Mouse (Mus musculus): ENCODE results near the gene Zfand3. TPM values are rescaled to one million over a fixed set of nuclear protein-coding genes. Genes with fewer than 3 reads are reported as not detected.

The Zfand3 gene
- polyA plus RNA-seq, 1 experiment from 2014 or later, result 64.4 TPM

- no peak for ATAC-seq (ENCODE audit: insufficient number of reproducible peaks, low FRiP score)
- Histone ChIP-seq H3K9ac (no peak overlapping the region), H3K4me1 (replicated peaks) (peaks cover 21% of the 10 kb centered on the region), H3K27ac (ENCODE audit: poor library complexity, severe bottlenecking) (no peak overlapping the region), H3K4me2 (no peak overlapping the region), H3K36me3 (peaks cover 11% of the 10 kb centered on the region), H3K4me3 (no peak overlapping the region), H3K27me3 (replicated peaks) (no peaks in the 10 kb centered on the region), H3K9me3 (replicated peaks) (no peaks in the 10 kb centered on the region)
- WGBS, result 72% methylated on average over 4 of the region's 4 CpGs
Observed at GRCm38 (mm10) chr17:30177435-30177834, 172.9 kb downstream of the Zfand3 start.

- H3K27ac ChIP-seq (ENCODE audit: poor library complexity, severe bottlenecking), result no peak overlapping the region
- peaks cover 11% of the 10 kb centered on the region for H3K36me3 ChIP-seq
- no peak overlapping the region for H3K4me2 ChIP-seq
- WGBS, result 80% methylated on average over 1 of the region's 1 CpGs
- peaks cover 21% of the 10 kb centered on the region for H3K4me1 ChIP-seq (replicated peaks)
- H3K4me3 ChIP-seq, result no peak overlapping the region
- no peaks in the 10 kb centered on the region for H3K27me3 ChIP-seq (replicated peaks)
- no peaks in the 10 kb centered on the region for H3K9me3 ChIP-seq (replicated peaks)
- H3K9ac ChIP-seq, result no peak overlapping the region
- ATAC-seq (ENCODE audit: insufficient number of reproducible peaks, low FRiP score), result no peak
Observed at GRCm38 (mm10) chr17:30178402-30178801, 173.9 kb downstream of the Zfand3 start.

GRCm38 (mm10) chr17:30180197-30180596 is 175.7 kb downstream of the Zfand3 start:
- Histone ChIP-seq H3K4me1 (replicated peaks) (peaks cover 21% of the 10 kb centered on the region), H3K4me3 (no peak overlapping the region), H3K36me3 (peaks cover 15% of the 10 kb centered on the region), H3K27me3 (replicated peaks) (no peaks in the 10 kb centered on the region), H3K4me2 (no peak overlapping the region), H3K9ac (no peak overlapping the region), H3K9me3 (replicated peaks) (no peaks in the 10 kb centered on the region), H3K27ac (ENCODE audit: poor library complexity, severe bottlenecking) (no peak overlapping the region)
- ATAC-seq (ENCODE audit: insufficient number of reproducible peaks, low FRiP score), result no peak
- 88% methylated on average over 6 of the region's 6 CpGs for WGBS

GRCm38 (mm10) chr17:30181554-30181953 is 177.0 kb downstream of the Zfand3 start:
- ATAC-seq (ENCODE audit: insufficient number of reproducible peaks, low FRiP score), result no peak
- Histone ChIP-seq H3K27me3 (replicated peaks) (no peaks in the 10 kb centered on the region), H3K36me3 (peaks cover 17% of the 10 kb centered on the region), H3K4me2 (no peak overlapping the region), H3K9me3 (replicated peaks) (no peaks in the 10 kb centered on the region), H3K27ac (ENCODE audit: poor library complexity, severe bottlenecking) (no peak overlapping the region), H3K4me3 (no peak overlapping the region), H3K9ac (no peak overlapping the region), H3K4me1 (replicated peaks) (peaks cover 30% of the 10 kb centered on the region)
- WGBS, result 64% methylated on average over 4 of the region's 4 CpGs

- no peak overlapping the region for H3K27ac ChIP-seq (ENCODE audit: poor library complexity, severe bottlenecking)
- no peak overlapping the region for H3K4me2 ChIP-seq
- H3K9me3 ChIP-seq (replicated peaks), result no peaks in the 10 kb centered on the region
- H3K9ac ChIP-seq, result no peak overlapping the region
- 56% methylated on average over 2 of the region's 2 CpGs for WGBS
- no peak overlapping the region for H3K4me3 ChIP-seq
- peaks cover 17% of the 10 kb centered on the region for H3K36me3 ChIP-seq
- no peaks in the 10 kb centered on the region for H3K27me3 ChIP-seq (replicated peaks)
- H3K4me1 ChIP-seq (replicated peaks), result peaks cover 34% of the 10 kb centered on the region
- no peak for ATAC-seq (ENCODE audit: insufficient number of reproducible peaks, low FRiP score)
Observed at GRCm38 (mm10) chr17:30182063-30182462, 177.5 kb downstream of the Zfand3 start.

GRCm38 (mm10) chr17:30183561-30183960 is 179.0 kb downstream of the Zfand3 start:
- Histone ChIP-seq H3K4me1 (replicated peaks) (peaks cover 34% of the 10 kb centered on the region), H3K9me3 (replicated peaks) (no peaks in the 10 kb centered on the region), H3K4me2 (no peak overlapping the region), H3K27me3 (replicated peaks) (no peaks in the 10 kb centered on the region), H3K9ac (no peak overlapping the region), H3K27ac (ENCODE audit: poor library complexity, severe bottlenecking) (no peak overlapping the region), H3K36me3 (peaks cover 6% of the 10 kb centered on the region), H3K4me3 (no peak overlapping the region)
- no peak for ATAC-seq (ENCODE audit: insufficient number of reproducible peaks, low FRiP score)
- 91% methylated on average over 6 of the region's 6 CpGs for WGBS

- H3K4me3 ChIP-seq, result no peak overlapping the region
- 86% methylated on average over 6 of the region's 6 CpGs for WGBS
- ATAC-seq (ENCODE audit: insufficient number of reproducible peaks, low FRiP score), result no peak
- H3K4me2 ChIP-seq, result no peak overlapping the region
- peak overlapping the region; percentile 89 for H3K27ac ChIP-seq (ENCODE audit: poor library complexity, severe bottlenecking)
- no peaks in the 10 kb centered on the region for H3K27me3 ChIP-seq (replicated peaks)
- peaks cover 6% of the 10 kb centered on the region for H3K36me3 ChIP-seq
- H3K9ac ChIP-seq, result peak overlapping the region; percentile 40; the same call in 1 of the 2 replicates
- H3K4me1 ChIP-seq (replicated peaks), result peaks cover 59% of the 10 kb centered on the region
- H3K9me3 ChIP-seq (replicated peaks), result no peaks in the 10 kb centered on the region
Observed at GRCm38 (mm10) chr17:30187154-30187553, 182.6 kb downstream of the Zfand3 start.

- no peaks in the 10 kb centered on the region for H3K9me3 ChIP-seq (replicated peaks)
- peaks cover 63% of the 10 kb centered on the region for H3K4me1 ChIP-seq (replicated peaks)
- H3K36me3 ChIP-seq, result peaks cover 8% of the 10 kb centered on the region
- H3K4me3 ChIP-seq, result no peak overlapping the region
- H3K9ac ChIP-seq, result peak overlapping the region; percentile 35
- H3K27ac ChIP-seq (ENCODE audit: poor library complexity, severe bottlenecking), result peak overlapping the region; percentile 89
- no peaks in the 10 kb centered on the region for H3K27me3 ChIP-seq (replicated peaks)
- WGBS, result 19% methylated on average over 5 of the region's 5 CpGs
- H3K4me2 ChIP-seq, result peak overlapping the region; percentile 60
- no peak for ATAC-seq (ENCODE audit: insufficient number of reproducible peaks, low FRiP score)
Observed at GRCm38 (mm10) chr17:30187581-30187980, 183.0 kb downstream of the Zfand3 start.

GRCm38 (mm10) chr17:30188031-30188981 is 183.8 kb downstream of the Zfand3 start:
- peak; percentile 34; the same call in 1 of the 2 replicates for ATAC-seq (ENCODE audit: insufficient number of reproducible peaks, low FRiP score)

GRCm38 (mm10) chr17:30191097-30191640 is 186.6 kb downstream of the Zfand3 start:
- H3K27me3 ChIP-seq (replicated peaks), result no peaks in the 10 kb centered on the region
- no peak overlapping the region for H3K4me3 ChIP-seq
- H3K9me3 ChIP-seq (replicated peaks), result no peaks in the 10 kb centered on the region
- H3K4me1 ChIP-seq (replicated peaks), result peaks cover 91% of the 10 kb centered on the region
- no peak for ATAC-seq (ENCODE audit: insufficient number of reproducible peaks, low FRiP score)
- H3K27ac ChIP-seq (ENCODE audit: poor library complexity, severe bottlenecking), result no peak overlapping the region
- no peak overlapping the region for H3K9ac ChIP-seq
- no peak overlapping the region for H3K4me2 ChIP-seq
- 70% methylated on average over 11 of the region's 11 CpGs for WGBS
- H3K36me3 ChIP-seq, result peaks cover 11% of the 10 kb centered on the region

More at GRCm38 (mm10) chr17:30188031-30188981, 183.8 kb downstream of the Zfand3 start:
- Histone ChIP-seq H3K9me3 (replicated peaks) (no peaks in the 10 kb centered on the region), H3K4me1 (replicated peaks) (peaks cover 71% of the 10 kb centered on the region), H3K27me3 (replicated peaks) (no peaks in the 10 kb centered on the region), H3K9ac (peak overlapping the region; percentile 43), H3K27ac (ENCODE audit: poor library complexity, severe bottlenecking) (peak overlapping the region; percentile 89), H3K36me3 (peaks cover 15% of the 10 kb centered on the region), H3K4me2 (peak overlapping the region; percentile 60), H3K4me3 (no peak overlapping the region)
- WGBS, result 23% methylated on average over 20 of the region's 20 CpGs

GRCm38 (mm10) chr17:30192416-30193005 is 188.0 kb downstream of the Zfand3 start:
- peaks cover 11% of the 10 kb centered on the region for H3K36me3 ChIP-seq
- H3K4me1 ChIP-seq (replicated peaks), result peaks cover 92% of the 10 kb centered on the region
- no peaks in the 10 kb centered on the region for H3K9me3 ChIP-seq (replicated peaks)
- no peak overlapping the region for H3K4me3 ChIP-seq
- ATAC-seq (ENCODE audit: insufficient number of reproducible peaks, low FRiP score), result no peak
- H3K4me2 ChIP-seq, result no peak overlapping the region
- H3K27me3 ChIP-seq (replicated peaks), result no peaks in the 10 kb centered on the region
- WGBS, result 76% methylated on average over 26 of the region's 26 CpGs
- H3K27ac ChIP-seq (ENCODE audit: poor library complexity, severe bottlenecking), result no peak overlapping the region
- H3K9ac ChIP-seq, result no peak overlapping the region

Data from heart, embryonic 12.5 days (tissue).